Mouse (Mus musculus) embryonic fibroblast, embryonic 13.5 days (primary cell): ENCODE measurements at regions not wholly inside any gene's neighbourhood (a gene's known extent, or its start where the extent isn't known, plus 50 kb on each side); places are given as distances from the start of the nearest gene placed in this dataset.

Experiments
- CTCF ChIP-seq: IDR thresholded peaks from 2 replicates; pipeline ENCODE4 v1.5.1; 2011; ENCODE audit warnings: mild to moderate bottlenecking, control low read depth, low read length, moderate library complexity, borderline replicate concordance; ENCODE audit not compliant: insufficient read depth
- POLR2A ChIP-seq: IDR thresholded peaks from 2 replicates; pipeline ENCODE4 v1.6.1; 2011; ENCODE audit warnings: low read depth, mild to moderate bottlenecking, control low read depth, low read length, moderate library complexity

DNA sequence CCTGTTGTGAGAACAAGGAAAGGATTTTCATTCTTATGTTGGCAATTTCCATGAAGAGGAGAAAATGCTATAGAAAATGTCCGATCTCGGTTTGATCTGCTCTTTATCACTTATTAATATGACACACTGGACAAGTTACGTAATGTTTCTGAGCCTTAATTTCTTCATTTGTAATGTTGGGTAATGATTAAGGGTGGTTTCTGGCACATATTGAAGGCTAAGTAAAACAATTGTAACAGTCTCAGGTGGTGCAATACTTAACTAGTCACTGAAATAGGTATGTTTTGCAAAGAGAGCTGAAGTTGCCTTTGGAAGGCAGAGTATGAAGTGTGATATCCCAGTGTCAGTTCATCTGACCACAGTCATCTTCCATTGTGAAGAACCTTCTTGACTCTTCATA, 1427.2 kb upstream of the A1bg start:
- TF ChIP-seq POLR2A: no peak
- no peak for TF ChIP-seq CTCF
